Mouse (Mus musculus): Measurements from ENCODE around the gene Cmip.

The Cmip gene

DNA sequence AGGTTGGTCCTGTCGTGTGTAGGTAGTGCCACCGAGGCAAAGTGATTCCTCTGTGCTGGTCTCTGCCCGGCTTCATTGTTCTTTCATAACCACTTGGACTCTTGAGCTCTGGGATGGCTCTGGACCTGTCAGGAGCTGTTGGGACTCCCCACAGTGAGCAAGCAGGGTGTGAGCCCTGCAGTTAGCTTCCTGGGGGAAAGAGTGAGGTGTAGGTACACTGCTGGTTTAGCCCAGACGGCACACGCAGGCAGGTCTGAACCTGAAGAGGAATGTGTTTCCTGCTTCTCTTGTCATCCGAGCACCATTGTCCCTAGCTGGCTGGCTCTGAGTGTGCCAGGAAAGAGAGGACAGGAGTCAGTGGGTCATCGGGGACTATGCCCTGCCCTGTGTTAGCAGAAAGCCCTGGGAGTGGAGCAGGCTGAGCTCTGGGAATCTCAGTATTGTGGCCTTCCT is 70.5 kb downstream of the Cmip start:
- DNase-seq = no peak

DNA sequence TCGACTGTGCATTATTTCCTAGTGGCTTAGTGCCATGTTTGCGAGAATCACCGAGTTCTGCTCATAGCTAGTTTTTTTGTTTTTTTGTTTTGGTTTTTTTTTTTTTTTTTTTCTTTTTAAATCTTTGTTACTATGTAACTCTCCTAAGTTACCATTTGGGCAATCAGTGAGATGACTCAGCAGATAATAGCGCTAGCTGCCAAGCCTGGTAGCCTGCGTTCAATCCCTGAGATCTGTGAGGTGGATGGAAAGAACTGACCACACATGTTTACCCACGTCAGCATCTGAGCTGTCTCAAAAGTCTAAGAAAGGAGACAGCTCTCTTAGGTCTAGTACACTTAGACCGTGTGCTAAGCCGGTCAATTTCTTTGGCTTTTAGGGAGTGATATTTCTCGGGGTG is 71.9 kb downstream of the Cmip start:
- no peak for DNase-seq

DNA sequence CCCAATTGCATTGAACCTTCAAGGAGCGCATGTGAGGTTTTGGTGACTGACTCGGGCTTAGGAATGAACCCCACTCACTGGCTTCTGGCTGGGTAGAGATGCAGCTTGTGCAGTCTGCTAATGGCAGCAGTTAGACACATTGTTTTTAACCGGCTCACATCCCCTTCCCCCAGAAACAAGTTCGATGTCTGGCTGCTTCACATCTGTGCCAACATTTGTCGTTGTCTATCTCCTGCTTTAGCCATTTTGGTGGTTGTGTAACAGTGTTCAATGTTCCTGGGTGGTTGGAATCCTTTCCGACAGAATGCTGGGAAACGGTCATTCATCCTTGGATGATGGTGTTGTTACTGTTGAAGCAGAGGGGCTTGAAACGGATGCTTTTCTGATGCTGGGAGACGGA is 72.3 kb downstream of the Cmip start:
- no peak for DNase-seq

DNA sequence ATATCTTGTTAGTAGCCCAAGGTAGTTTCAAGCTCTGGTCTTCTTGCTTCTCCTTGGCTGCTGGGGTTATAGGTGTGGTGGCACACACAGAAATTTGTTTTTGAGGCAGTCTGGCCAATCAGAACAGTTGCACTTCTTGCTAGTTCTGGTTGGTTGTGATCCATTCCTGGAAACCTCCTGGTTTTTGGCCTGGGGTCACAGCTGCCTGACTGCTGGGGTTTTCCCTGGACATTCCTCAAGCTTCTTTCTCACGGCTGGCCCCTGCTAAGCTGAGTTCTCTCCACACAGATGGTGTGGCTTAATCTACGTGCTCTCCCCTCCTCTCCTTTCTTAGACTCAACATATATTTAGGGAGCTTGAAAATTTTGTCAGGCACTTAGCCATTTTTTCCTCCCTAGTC is 73.0 kb downstream of the Cmip start:
- no peak for DNase-seq

DNA sequence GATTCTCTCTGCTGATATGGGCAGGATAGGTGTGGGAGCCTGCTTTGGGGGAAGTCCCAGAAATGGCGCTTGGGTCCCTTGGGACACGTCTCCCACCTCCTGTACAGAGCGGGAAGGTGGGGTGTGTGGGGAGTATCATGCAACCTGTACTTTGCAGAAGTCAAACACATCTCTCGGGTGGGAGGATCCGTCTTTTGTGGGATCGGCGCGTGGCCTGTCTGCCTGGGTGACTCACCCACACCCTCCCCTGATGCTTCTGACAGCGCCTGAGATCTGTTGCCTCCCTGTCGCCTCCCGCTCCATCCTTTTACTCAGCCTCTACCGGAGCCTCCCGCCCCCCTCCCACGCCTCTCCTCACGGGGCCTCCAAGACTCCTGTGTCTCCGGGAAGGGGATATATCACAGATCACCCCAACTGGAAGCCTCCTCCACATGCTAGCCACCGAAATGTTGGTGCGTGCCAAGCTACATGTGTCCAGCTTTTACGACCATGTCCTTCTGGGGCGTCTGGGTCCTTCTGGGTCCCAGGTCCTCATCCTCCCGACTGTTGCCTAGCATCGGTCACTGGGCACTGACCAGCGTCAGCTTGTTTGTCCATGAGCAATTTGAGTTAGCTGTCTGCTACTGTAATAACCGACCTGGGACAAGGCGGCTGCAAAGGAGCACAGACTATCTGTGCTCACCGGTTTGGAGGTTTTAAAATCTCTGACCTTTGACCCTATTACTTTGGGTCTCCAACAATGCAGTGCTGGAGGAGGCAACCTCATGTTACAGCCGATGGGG is 75.6 kb downstream of the Cmip start:
- DNase-seq = peak; percentile 82

DNA sequence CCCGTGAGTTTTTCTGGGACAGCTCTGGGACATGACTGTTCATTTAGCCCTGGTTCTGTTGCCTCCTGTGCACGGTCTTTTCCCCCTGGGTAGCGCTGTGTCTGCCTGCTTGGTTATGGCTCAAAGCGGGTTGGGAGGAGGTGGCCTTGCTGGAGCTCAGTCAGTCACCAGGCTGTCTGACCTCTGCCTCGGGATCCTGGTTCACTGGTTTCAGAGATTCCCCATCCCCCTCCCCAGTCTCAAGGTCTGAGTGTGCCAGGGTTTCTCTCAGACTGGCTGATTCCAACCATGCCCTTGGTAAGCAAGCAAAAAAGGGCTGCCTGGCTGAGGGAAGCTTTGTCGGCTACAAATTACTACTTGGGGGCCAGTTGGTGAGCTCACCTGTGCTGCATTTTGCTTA is 76.8 kb downstream of the Cmip start:
- DNase-seq = no peak

DNA sequence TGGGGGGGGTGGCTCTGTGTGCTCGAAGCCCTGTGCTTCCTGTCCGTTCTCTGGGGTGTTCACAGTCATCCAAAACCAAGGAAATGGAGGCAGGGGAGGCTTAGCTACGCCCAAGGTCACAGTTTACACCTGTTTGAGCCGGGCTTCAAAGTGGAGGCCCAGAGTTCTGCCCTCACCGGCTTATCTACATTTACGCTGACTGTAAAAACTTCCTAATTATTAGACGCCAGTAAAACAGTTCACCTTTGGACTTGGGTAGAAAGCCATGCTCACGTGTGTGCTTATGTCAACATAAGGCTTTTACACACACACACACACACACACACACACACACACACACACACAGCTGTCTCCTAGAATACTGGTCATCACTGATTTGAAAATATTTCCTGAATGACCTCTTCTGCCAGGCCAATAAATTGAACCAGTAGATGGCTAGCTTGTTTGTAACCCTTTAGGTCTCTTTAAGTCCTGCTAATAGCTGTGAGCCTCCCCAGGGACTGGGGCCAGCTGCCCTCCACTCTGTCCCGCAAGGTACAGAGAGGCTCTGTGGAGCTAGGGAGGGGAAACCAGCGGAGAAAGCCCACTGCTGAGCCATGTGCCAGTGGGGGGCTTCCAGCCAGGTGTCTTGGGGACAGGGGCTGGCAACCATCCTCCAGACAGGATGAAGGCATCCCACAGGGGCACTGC is 77.3 kb downstream of the Cmip start:
- no peak for DNase-seq

DNA sequence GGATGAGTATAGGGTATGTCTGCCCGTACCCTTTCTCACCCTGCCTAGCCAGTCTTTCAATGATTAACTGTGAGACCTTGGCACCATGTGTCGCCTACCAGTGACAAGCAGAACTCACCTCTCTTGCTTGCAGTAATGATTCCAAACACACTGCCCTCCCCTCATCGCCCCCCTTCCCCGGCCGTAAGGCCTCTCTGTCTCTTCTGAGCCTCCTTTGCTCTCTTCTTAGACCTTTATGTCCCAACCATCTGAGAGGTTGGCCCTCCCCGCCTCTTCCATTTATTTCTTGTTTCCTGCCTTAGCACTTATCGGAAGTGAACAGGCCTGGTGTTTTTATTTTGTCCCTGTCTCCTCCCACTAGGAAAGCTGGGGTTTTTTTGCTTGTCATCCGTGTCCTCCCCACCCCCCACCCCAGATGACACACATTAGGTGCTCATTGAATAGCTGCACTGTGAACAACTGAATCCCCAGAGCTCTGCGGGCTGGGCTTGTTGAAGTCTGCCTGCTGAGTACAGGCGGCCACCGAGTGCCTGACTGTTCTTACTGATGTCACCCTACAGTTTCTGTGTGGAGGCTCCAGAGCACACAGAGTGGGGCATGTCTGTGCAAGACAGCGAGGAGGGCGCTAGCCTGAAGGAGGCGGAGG is 78.0 kb downstream of the Cmip start:
- no peak for DNase-seq

DNA sequence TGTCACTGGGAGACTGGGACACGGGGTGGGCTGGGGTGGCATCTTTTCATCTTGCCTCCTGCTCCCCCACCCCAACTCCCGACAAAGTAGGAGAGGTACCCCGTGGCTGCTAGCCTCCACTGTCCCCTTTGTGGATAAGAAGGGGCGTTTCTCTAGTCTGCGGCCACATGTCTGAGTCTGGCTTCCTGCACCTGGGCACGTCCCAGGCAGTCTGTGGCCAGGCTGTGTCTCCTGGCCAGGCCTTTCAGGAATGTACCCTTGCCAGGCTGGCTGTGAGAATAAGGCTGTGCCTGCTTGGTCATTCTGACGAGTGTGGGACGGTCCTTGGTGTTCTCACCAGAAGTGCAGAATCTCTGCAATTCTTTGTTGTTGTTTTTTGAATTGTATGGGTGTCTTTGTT is 78.6 kb downstream of the Cmip start:
- DNase-seq = no peak

DNA sequence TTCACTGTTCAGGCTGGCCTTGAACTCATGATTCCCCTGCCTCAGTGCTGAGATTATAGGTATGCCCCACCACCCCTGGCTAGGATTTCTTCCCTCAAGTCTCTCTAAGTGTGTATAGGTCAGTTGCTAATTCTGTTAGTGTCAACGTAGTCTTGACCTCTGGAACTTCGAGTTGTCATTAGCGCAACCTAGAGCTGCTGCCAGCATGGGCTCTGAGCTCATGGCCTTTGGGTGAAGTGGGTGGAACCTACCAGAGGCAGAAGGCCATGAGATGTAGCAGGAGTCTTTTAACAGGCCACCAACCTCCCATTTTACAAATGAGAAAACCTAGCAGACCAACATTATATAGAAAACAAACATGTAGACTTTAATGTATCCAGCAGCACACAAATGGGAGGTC is 80.3 kb downstream of the Cmip start:
- no peak for DNase-seq

DNA sequence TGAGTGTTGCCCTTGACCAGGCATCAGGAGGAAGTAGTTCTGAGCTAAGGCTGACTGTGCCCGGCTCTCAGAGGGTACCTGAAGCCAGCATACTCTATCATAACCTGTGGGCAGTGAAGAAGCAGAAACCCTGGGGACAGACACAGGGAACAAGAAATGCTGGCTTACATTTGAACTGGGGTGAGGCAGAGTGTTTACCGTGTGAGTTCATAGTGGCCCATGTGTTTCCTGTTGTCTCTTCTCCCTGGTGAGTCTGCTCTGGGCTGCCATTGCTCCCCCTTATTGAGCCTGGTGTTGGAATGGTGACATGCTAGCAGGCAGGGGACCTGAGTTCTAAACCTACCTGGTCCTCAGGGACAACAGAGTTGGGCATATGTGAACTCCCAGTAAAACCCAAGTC is 81.8 kb downstream of the Cmip start:
- DNase-seq = no peak

DNA sequence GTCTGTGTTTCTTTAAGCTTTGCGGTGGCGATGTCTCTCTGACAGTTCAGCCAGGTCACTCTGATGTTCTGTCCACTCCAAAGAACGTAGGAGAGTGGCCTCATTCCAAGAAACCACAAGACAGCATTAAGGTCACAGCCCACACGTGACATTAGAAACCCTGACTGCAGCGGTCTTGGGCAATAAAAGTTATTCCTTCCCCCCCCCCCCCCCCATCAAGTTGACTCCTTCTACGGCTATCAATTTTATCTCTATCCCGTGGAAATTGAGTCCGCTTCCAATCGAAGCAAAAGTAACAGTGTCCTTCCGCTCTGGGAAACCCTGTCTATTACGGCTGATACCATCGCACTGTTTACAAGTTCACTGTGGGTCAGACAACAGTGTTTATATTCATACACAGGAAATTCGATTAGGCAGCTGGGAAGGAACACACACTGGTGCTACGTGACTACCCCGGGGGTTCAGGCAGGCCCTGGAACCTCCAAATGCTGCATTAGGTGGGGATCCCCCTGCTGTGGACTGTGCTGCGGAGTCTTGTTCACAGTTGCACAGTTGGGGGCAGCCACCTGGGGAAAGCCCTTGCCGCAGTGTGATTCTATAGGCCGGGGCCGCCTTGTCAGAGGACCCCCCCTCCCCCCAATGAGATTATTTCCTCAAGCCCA is 82.6 kb downstream of the Cmip start:
- no peak for DNase-seq

DNA sequence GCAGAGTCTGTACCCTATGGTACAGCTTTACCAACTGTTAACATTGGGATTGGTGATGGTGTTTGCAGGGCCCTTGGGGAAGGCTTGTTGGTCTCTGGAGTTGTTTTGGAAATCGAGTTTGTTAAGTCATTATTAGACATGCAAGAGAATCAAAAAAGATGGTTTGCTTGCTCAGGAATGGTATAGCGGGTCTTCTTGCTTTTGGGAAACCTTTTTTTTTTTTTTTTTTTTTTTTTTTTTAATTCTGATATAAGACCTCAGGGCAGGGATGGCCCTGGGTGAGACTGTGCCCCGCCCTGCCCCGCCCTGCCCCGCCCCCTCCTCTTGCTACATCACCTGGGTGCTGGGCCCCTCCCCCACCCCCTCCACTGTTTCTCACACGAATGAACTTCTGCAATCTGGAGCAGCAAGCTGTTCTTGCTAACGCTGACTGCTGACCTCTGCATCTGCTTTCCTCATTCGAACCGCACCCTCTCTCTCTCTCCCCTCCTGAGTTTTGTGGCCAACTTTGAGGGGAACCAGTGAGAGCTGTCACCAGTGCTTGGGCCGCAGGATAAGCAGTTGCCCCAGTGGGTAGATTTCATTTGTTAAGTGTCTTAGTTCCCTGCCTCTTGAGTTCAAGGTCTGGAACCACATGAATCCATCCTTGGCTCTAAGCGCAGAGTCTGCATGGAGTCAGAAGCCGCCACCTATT is 83.2 kb downstream of the Cmip start:
- DNase-seq = no peak

DNA sequence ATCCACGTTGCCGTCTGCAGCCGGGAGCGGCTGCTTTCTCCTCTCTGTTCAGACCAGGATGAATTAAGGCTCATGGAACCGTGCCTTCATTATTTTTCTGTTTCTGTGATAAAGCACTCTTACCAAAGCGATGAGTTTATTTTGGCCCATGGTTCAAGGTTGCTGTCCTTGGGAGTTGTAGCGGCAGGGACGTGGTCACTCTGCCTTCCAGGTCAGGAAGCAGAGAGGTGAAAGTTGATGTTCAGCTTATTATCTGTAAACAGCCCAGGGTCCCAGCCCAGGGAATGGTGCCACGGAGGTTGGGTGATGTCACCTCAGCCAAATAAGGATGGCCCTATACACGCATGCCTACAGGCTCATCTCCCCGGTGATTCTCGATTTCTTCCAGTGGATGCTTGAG is 83.9 kb downstream of the Cmip start:
- DNase-seq = no peak

DNA sequence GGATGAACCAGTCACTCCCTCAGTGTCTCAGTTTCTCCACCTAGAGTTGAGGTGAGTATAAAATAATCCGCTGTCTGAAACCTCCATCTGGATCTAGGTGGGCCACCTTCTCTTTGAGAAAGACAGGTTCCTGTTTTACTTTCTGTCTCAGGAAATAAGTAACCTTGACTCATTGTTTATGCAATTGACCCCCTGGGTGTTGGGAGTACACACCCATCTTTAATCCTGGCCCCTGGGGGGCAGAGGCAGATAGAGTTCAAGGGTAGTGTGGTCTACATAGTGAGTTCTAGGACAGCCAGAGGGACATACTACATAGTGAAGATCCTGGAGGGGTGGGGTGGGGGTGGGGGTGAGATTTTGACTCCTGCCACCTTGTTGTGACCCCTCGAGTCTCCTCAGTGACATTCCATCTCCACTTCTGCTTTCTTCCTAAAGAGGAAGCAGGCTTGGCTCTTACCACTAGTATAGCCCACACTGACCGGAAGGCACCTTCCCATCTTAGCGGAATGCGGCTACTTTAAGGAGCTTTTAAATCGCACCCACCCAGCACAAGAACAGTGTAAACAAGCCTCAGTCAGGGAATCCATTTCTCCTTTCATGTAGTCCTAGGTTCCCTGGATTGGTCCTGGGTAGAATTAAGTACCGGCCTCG is 86.0 kb downstream of the Cmip start:
- DNase-seq = no peak

DNA sequence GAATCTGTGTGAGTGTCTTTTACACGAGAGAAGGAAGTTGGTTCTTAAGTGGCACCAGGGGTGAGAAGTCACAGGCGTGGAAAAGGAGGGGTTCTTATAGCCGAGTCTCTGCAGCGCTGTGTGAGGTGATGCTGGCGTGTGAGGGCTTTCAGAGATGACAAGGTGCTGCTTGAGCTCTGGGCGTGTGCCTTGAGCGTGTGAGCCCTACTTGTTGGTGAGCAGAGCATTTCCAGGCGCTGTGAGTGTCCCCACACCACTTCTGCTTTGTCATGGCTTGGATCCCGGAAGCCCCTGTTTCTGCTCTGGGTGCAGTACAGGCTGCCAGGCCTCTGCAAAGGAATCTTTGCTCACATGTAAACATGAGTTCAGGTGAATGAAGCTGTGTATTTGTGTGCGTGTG is 86.6 kb downstream of the Cmip start:
- no peak for DNase-seq

DNA sequence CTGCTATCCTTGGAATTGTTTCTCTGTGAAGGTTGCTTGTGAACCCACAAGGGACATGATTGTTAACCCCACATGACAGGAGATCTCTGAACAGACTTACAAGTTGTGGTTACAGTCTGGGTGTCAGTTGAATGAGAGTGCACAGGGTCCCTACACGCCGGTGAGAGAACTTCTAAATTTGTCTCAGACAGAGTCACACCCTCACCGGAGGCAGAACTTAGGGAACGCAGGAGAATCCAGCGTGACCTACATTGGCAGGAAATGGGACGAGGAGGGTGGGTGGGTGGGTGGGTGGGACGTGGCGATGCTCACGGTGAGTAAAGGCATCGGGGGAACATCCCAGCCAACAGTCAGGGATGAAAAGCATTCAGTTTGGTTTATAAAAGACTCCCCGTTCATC is 88.0 kb downstream of the Cmip start:
- peak; percentile 39 for DNase-seq

DNA sequence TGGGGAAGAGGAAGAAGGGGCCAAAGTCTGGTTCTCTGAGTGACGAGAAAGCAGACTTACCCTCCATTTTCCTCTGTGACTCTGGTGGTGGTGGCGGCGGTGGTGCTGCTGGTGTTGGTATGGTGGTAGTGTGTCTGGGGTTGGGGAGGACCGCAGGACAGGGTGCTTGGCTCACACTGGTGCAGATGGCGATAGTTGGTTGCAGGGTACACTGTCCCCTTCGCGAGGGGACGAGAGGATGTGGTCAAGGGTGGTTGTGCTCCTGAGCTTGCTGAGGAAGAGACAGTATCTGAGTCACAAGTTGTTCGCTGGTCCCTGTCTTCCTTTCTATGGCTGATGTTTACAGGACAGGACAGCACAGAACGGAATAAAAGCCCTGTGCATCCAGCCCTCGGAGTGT is 88.5 kb downstream of the Cmip start:
- DNase-seq = no peak

DNA sequence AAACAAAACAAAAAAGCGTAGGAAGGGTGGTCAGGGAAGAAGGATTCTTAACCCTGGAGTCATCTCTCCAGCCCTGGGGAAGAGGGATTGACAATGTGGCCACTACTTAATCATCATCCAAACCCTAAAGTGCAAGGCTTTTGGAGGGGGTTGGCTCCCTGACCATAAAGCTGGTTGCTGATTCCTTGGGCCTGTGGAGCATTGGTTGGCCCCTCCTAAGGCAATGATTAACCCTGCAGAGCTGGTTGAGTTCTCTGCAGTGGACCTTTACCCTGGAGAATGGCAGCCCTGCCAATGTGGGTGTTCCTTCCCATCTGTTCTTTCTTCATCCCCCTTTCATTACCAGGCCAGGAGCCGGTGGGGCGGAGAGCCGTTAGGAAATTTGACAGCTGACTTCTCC is 90.7 kb downstream of the Cmip start:
- DNase-seq = no peak

DNA sequence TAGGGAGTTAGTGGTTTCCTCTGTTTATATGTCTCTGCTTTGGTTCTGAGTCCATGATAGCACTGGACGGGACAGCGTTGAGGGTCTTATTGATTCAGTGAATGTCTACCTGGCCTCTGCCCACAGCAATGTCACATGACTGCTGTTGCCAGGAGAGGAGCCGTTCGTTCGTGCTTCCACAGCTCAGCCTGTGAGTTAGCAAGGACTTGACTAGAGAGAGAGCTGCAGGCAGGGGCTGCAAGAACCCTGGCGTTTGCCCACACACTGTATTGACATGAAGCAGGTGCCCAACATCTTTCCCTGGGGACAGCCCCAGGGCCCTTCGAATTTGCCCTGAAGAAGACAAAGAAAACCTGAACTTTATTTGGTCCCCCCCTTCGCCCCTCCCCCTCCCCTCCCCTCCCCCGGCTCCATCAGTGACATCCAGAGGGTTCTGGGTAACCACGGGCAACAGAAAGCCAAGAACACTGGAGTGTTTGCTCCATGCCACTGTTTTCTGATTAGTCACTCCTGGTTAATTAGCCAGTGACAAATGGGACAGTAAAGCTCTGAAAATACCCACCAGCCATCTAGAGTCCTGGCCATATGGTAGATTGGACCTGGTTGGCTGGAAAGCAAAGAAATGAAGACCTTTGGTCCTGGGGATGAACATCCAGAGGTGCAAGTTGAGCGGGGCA is 92.0 kb downstream of the Cmip start:
- no peak for DNase-seq

DNA sequence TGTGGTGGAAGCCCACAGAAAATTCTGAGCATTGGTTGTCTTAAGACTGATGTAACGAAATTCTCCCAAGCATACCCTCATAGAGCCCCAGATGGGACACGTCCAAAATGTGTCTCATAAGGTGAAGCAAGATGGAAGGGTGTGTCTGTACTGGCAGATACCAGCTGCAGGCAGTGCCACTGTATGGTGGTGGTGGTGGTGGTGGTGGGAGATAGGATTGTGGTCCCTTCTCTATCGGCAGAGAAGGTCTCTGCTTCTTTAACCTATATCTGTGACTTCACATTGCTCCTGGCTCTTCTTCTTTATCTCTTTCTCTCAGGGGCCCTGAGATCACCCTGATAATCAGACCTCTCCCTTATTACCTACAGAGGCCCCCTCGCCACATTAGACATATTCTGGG is 92.7 kb downstream of the Cmip start:
- no peak for DNase-seq

DNA sequence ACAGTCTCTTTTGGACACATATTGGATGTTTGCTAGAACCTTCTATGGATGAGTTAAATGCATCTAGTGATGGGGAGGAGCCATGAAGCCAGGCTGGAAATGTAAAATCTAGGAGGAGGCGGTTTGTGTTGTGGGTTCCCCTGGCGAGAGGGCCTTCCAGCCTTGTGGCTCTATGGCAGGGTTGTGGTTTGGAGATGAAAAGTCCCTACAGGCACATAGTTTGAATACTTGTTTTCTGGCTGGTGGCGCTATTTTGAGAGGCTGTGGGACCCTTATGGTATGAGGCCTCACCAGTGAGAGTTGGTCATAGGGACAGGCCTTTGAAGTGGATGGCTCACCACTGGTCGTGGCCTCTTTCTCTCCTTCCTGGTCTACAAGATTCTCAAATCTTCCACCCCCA is 95.2 kb downstream of the Cmip start:
- DNase-seq = no peak
